ENCODE assay signal across 16 mouse cellular contexts in the genomic region with DNA sequence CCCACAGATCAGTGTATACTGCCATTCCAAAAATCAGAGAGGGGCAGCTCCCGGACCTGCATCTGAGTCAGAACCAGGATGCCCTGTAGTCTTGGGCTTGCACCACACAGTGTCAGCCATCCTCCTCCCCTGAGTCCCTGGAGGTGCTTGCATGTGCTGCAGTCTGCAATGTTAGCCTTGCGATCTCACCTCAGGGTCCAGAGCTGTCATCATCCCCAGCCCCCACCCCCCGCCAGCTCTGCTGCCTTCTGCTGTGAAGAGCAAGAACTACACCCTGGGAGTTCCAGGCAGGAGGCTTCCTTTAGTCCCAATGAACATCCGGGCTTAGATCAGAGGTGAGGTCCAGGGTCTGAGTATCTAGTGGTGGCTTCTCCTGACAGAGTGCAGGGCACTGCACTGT. TPM values are rescaled to one million over a fixed set of nuclear protein-coding genes. Genes with fewer than 3 reads are reported as not detected.
DNase-seq lines count a peak whose midpoint lies in the region; ATAC-seq and TF ChIP-seq lines count a peak whose summit lies in the region.
"Had no signal": no experiment of that assay in that cellular context is flagged by ENCODE, and none has a peak within 500 bp of the region (broad histone marks: within the 10 kb centered on the region; RNA-seq: fewer than 3 reads in every experiment).

No protein-coding gene starts in this region.

- H3K4me3 ChIP-seq in hindbrain, embryonic 13.5 days: no peak overlapping the region
- H3K4me3 ChIP-seq in hindbrain, embryonic 16.5 days (ENCODE audit: low read length): no peak overlapping the region
- H3K4me3 ChIP-seq in liver, postnatal 0 days (ENCODE audit: low read depth, low read length): no peak overlapping the region
- no peak overlapping the region for H3K4me3 ChIP-seq in liver, embryonic 12.5 days
- H3K4me3 ChIP-seq in ES-Bruce4 (ENCODE audit: low read depth, low read length): no peak overlapping the region
- H3K4me3 ChIP-seq: embryonic facial prominence, embryonic 12.5 days; limb, embryonic 13.5 days; myocyte had no signal

- no peak overlapping the region for H3K9ac ChIP-seq in hindbrain, embryonic 13.5 days
- H3K9ac ChIP-seq in hindbrain, embryonic 16.5 days (ENCODE audit: low read depth, low read length): no peak overlapping the region
- no peak overlapping the region for H3K9ac ChIP-seq in liver, postnatal 0 days (replicated peaks)
- H3K9ac ChIP-seq in liver, embryonic 12.5 days: no peak overlapping the region
- no peak overlapping the region for H3K9ac ChIP-seq in ES-Bruce4 (ENCODE audit: low read depth, poor library complexity, severe bottlenecking)
- H3K9ac ChIP-seq: embryonic facial prominence, embryonic 12.5 days; limb, embryonic 13.5 days had no signal

- peak; percentile 65 for DNase-seq in adrenal gland, postnatal 14 days
- no peak for DNase-seq in adrenal gland, postnatal 4 days (ENCODE audit: low spot score in 2 of 2)
- no peak for DNase-seq in liver, postnatal 0 days
- no peak for DNase-seq in thymus, postnatal 4 days
- DNase-seq: cerebellum, adult 9-10 months; kidney, postnatal 14 days; right cerebral cortex, adult 18-20 months had no signal

- TF ChIP-seq EP300 in liver, postnatal 0 days (IDR thresholded peaks at IDR 0.05; ENCODE audit: low read depth): no peak
- TF ChIP-seq EP300 in ES-Bruce4 (IDR thresholded peaks at IDR 0.05; ENCODE audit: insufficient read depth, low read depth, low read length): no peak

- no peaks in the 10 kb centered on the region for H3K36me3 ChIP-seq in hindbrain, embryonic 13.5 days
- H3K36me3 ChIP-seq in hindbrain, embryonic 16.5 days (ENCODE audit: control insufficient read depth, insufficient read depth, low read length): no peaks in the 10 kb centered on the region
- H3K36me3 ChIP-seq in liver, postnatal 0 days (replicated peaks; ENCODE audit: insufficient read depth, low read length): no peaks in the 10 kb centered on the region
- H3K36me3 ChIP-seq in liver, embryonic 12.5 days: no peaks in the 10 kb centered on the region
- no peaks in the 10 kb centered on the region for H3K36me3 ChIP-seq in ES-Bruce4 (ENCODE audit: control insufficient read depth, insufficient read depth, low read length, poor library complexity, severe bottlenecking)
- H3K36me3 ChIP-seq: embryonic facial prominence, embryonic 12.5 days; limb, embryonic 13.5 days had no signal

- no peaks in the 10 kb centered on the region for H3K9me3 ChIP-seq in hindbrain, embryonic 13.5 days
- H3K9me3 ChIP-seq in hindbrain, embryonic 16.5 days (ENCODE audit: control insufficient read depth, low read length): no peaks in the 10 kb centered on the region
- H3K9me3 ChIP-seq in liver, postnatal 0 days (ENCODE audit: low read length): no peaks in the 10 kb centered on the region
- H3K9me3 ChIP-seq in liver, embryonic 12.5 days (replicated peaks): no peaks in the 10 kb centered on the region
- no peaks in the 10 kb centered on the region for H3K9me3 ChIP-seq in ES-Bruce4 (replicated peaks; ENCODE audit: control insufficient read depth, insufficient read depth, low read length, poor library complexity, severe bottlenecking)
- H3K9me3 ChIP-seq: embryonic facial prominence, embryonic 12.5 days; limb, embryonic 13.5 days had no signal

- WGBS in hindbrain, embryonic 13.5 days: 30% methylated on average over 4 of the region's 4 CpGs
- WGBS in hindbrain, embryonic 16.5 days: 28% methylated on average over 4 of the region's 4 CpGs
- WGBS in liver, postnatal 0 days (ENCODE audit: insufficient replicate concordance): 32% methylated on average over 4 of the region's 4 CpGs
- 12% methylated on average over 4 of the region's 4 CpGs for WGBS in liver, embryonic 12.5 days (ENCODE audit: insufficient replicate concordance)

- TF ChIP-seq CTCF in liver, postnatal 0 days (IDR thresholded peaks at IDR 0.05; ENCODE audit: low read depth): peak; percentile 15; the same call in 1 of the 2 replicates
- peak; percentile 34 for TF ChIP-seq CTCF in ES-Bruce4 (IDR thresholded peaks at IDR 0.05; ENCODE audit: low read depth, low read length)

- no peak for ATAC-seq in hindbrain, embryonic 13.5 days (ENCODE audit: low FRiP score)
- no peak for ATAC-seq in hindbrain, embryonic 16.5 days
- ATAC-seq in liver, postnatal 0 days: no peak
- no peak for ATAC-seq in liver, embryonic 12.5 days

- no peak for TF ChIP-seq POLR2A in ES-Bruce4 (IDR thresholded peaks at IDR 0.05; ENCODE audit: insufficient read depth, low read length)

- H3K27ac ChIP-seq in hindbrain, embryonic 13.5 days: peak overlapping the region; percentile 62
- no peak overlapping the region for H3K27ac ChIP-seq in hindbrain, embryonic 16.5 days (ENCODE audit: low read depth, low read length)
- H3K27ac ChIP-seq in liver, postnatal 0 days (ENCODE audit: low read depth): no peak overlapping the region
- no peak overlapping the region for H3K27ac ChIP-seq in liver, embryonic 12.5 days
- H3K27ac ChIP-seq in ES-Bruce4 (ENCODE audit: insufficient read depth, low read length): no peak overlapping the region
- H3K27ac ChIP-seq: embryonic facial prominence, embryonic 12.5 days; limb, embryonic 13.5 days; macrophage had no signal

- 0 out of 2 replicates have a peak, but pooled peaks cover 12% of the 10 kb centered on the region for H3K27me3 ChIP-seq in hindbrain, embryonic 13.5 days
- H3K27me3 ChIP-seq in hindbrain, embryonic 16.5 days (replicated peaks; ENCODE audit: control insufficient read depth, insufficient read depth, low read length): no peaks in the 10 kb centered on the region
- H3K27me3 ChIP-seq in liver, postnatal 0 days (ENCODE audit: insufficient read depth, low read length): no peaks in the 10 kb centered on the region
- no peaks in the 10 kb centered on the region; the same call in 1 of the 2 replicates for H3K27me3 ChIP-seq in liver, embryonic 12.5 days (replicated peaks)
- H3K27me3 ChIP-seq in ES-Bruce4 (ENCODE audit: control insufficient read depth, insufficient read depth, low read length, poor library complexity, severe bottlenecking): no peaks in the 10 kb centered on the region
- H3K27me3 ChIP-seq: embryonic facial prominence, embryonic 12.5 days had no signal

- no peak overlapping the region for H3K4me2 ChIP-seq in hindbrain, embryonic 13.5 days
- H3K4me2 ChIP-seq in hindbrain, embryonic 16.5 days (ENCODE audit: low read length): no peak overlapping the region
- H3K4me2 ChIP-seq in liver, postnatal 0 days (ENCODE audit: low read depth, low read length): no peak overlapping the region
- H3K4me2 ChIP-seq in liver, embryonic 12.5 days: no peak overlapping the region
- H3K4me2 ChIP-seq: embryonic facial prominence, embryonic 12.5 days; heart, embryonic 11.5 days; limb, embryonic 13.5 days had no signal

- H3K4me1 ChIP-seq in hindbrain, embryonic 13.5 days (replicated peaks): peaks cover 13% of the 10 kb centered on the region
- H3K4me1 ChIP-seq in hindbrain, embryonic 16.5 days (ENCODE audit: control insufficient read depth, insufficient read depth, low read depth, low read length): peaks cover 4% of the 10 kb centered on the region; the same call in 1 of the 2 replicates
- H3K4me1 ChIP-seq in liver, postnatal 0 days (ENCODE audit: insufficient read depth): no peaks in the 10 kb centered on the region
- H3K4me1 ChIP-seq in liver, embryonic 12.5 days: no peaks in the 10 kb centered on the region
- H3K4me1 ChIP-seq in ES-Bruce4 (ENCODE audit: control insufficient read depth, insufficient read depth, low read length): no peaks in the 10 kb centered on the region
- H3K4me1 ChIP-seq: embryonic facial prominence, embryonic 12.5 days had no signal

RNA-seq across cellular contexts. Expression of a gene that starts 46.2 kb away (rescaled TPM):
- 49.6 and 54.7 TPM in 2 replicates for total RNA-seq in adrenal gland, postnatal 14 days (2021)
- 10 to 100 TPM; 69.1 to 73.3 TPM for total RNA-seq in adrenal gland, postnatal 4 days (2021)
- polyA plus RNA-seq in hindbrain, embryonic 13.5 days (2015; fragmentation: Nextera tagmentation; extraction: Ambion mirVana): 19.0 and 19.9 TPM in 2 replicates
- polyA plus RNA-seq in hindbrain, embryonic 16.5 days (2015; fragmentation: Nextera tagmentation; extraction: Ambion mirVana): 11.1 and 17.7 TPM in 2 replicates
- 4.7 and 5.2 TPM in 2 replicates for polyA plus RNA-seq in liver, postnatal 0 days (2015; fragmentation: Nextera tagmentation; extraction: Ambion mirVana)
- 13.1 and 13.9 TPM in 2 replicates for polyA plus RNA-seq in liver, embryonic 12.5 days (2016; fragmentation: Nextera tagmentation; extraction: Ambion mirVana)
- 31.6 and 38.7 TPM in 2 replicates for polyA plus RNA-seq in ES-Bruce4 (2011; ENCODE audit: insufficient read depth, insufficient read length, low read depth, missing spikeins)
